Mouse (Mus musculus) hindbrain, embryonic 16.5 days (tissue): ENCODE results near the gene Btd. TPM values are rescaled to one million over a fixed set of nuclear protein-coding genes. Genes with fewer than 3 reads are reported as not detected.

Experiments
- ATAC-seq: fragments of 200-750 bp; cut with Nextera tagmentation; 2 replicates; pipeline ENCODE4 v1.8.0; 2017; ENCODE audit warnings: moderate TSS enrichment, moderate library complexity
- H3K27ac ChIP-seq: fragments of 300-500 bp; sonication (generic); 2 replicates; pipeline ENCODE4 v1.5.1; 2014; ENCODE audit warnings: low read depth, mild to moderate bottlenecking, control low read depth, low read length, moderate library complexity
- H3K27me3 ChIP-seq: fragments of 300-500 bp; sonication (generic); replicated peaks from 2 replicates; pipeline ENCODE4 v1.6.1; 2014; ENCODE audit warnings: low read length; ENCODE audit not compliant: control insufficient read depth, insufficient read depth
- H3K36me3 ChIP-seq: fragments of 300-500 bp; sonication (generic); 2 replicates; pipeline ENCODE4 v1.6.1; 2014; ENCODE audit warnings: mild to moderate bottlenecking, low read length, moderate library complexity, mixed read lengths; ENCODE audit not compliant: control insufficient read depth, insufficient read depth
- H3K4me1 ChIP-seq: fragments of 300-500 bp; sonication (generic); 2 replicates; pipeline ENCODE4 v1.6.1; 2014; ENCODE audit warnings: low read depth, low read length; ENCODE audit not compliant: control insufficient read depth, insufficient read depth
- H3K4me2 ChIP-seq: fragments of 300-500 bp; sonication (generic); 2 replicates; pipeline ENCODE4 v1.6.1; 2014; ENCODE audit warnings: mild to moderate bottlenecking, low read length, control low read depth, moderate library complexity
- H3K4me3 ChIP-seq: fragments of 300-500 bp; sonication (generic); 2 replicates; pipeline ENCODE4 v1.5.1; 2014; ENCODE audit warnings: mild to moderate bottlenecking, low read length, control low read depth, moderate library complexity
- H3K9ac ChIP-seq: fragments of 300-500 bp; sonication (generic); 2 replicates; pipeline ENCODE4 v1.6.1; 2014; ENCODE audit warnings: low read depth, mild to moderate bottlenecking, control low read depth, low read length, moderate library complexity
- H3K9me3 ChIP-seq: fragments of 300-500 bp; sonication (generic); 2 replicates; pipeline ENCODE4 v1.6.1; 2014; ENCODE audit warnings: mild to moderate bottlenecking, low read length, moderate library complexity; ENCODE audit not compliant: control insufficient read depth
- WGBS: fragments of 180-500 bp; shearing (Covaris S2); extraction: QIAGEN DNeasy Blood & Tissue Kit; methylation state at CpG from one replicate; pipeline ENCODE4 v1.1.7; 2014; 5-methylcytosine and 5-hydroxymethylcytosine counted together
- polyA plus RNA-seq: library from polyadenylated mRNA; unstranded; fragments of >200 nt; fragmentation: Nextera tagmentation; extraction: Ambion mirVana; gene quantifications from 2 replicates; pipeline ENCODE4 v1.2.1, GENCODE M21; 2015

Btd gene
- polyA plus RNA-seq, 1 experiment from 2014 or later = 20.7 TPM

DNA sequence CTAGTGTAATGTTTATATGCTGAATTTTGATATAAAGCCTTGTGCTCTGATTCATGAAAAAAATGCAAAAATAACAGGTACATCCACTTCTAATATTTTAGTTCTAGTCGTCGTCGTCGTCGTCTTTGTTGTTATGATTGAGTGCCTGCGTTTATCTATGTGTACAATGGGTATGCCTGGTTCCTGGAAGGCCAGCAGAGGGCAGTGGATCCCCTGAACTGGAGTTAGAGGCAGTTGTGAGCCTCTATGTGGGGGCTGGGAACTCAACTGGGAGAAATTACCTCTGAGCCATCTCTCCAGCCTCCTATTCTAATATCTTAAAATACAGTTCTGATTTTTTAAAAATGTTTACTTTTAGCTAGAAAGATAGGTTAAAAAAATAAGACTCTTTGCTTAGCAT lies 35.3 kb upstream of the Btd start:
- H3K4me3 ChIP-seq = no peak overlapping the region
- ATAC-seq = no peak
- H3K27me3 ChIP-seq = no peaks in the 10 kb centered on the region
- no peaks in the 10 kb centered on the region for H3K9me3 ChIP-seq
- no peak overlapping the region for H3K4me2 ChIP-seq
- H3K36me3 ChIP-seq = no peaks in the 10 kb centered on the region
- WGBS = 60% methylated on average over 6 of the region's 6 CpGs
- no peak overlapping the region for H3K27ac ChIP-seq
- H3K9ac ChIP-seq = no peak overlapping the region
- no peaks in the 10 kb centered on the region for H3K4me1 ChIP-seq

DNA sequence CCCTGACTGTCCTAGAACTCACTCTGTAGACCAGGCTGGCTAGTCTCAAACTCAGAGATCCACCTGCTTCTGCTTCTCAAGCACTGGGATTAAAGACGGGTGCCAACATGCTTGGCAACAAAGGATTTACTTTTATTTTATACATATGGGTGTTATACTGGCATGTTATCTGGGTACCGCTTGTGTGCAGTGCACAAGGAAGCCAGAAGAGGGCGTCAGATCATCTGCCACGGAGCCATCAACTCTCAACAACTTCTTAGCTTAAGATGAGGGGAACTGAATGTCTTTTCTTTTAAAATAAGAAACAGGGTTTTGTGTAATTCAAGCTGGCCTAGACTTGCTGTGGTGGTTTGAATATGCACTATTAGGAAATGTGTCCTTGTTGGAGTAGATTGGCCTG lies 28.8 kb upstream of the Btd start:
- Histone ChIP-seq H3K27me3 (no peaks in the 10 kb centered on the region), H3K4me3 (no peak overlapping the region), H3K36me3 (no peaks in the 10 kb centered on the region), H3K4me1 (no peaks in the 10 kb centered on the region), H3K27ac (no peak overlapping the region), H3K4me2 (no peak overlapping the region), H3K9ac (no peak overlapping the region), H3K9me3 (no peaks in the 10 kb centered on the region)
- WGBS = 69% methylated on average over 4 of the region's 4 CpGs
- ATAC-seq = no peak

DNA sequence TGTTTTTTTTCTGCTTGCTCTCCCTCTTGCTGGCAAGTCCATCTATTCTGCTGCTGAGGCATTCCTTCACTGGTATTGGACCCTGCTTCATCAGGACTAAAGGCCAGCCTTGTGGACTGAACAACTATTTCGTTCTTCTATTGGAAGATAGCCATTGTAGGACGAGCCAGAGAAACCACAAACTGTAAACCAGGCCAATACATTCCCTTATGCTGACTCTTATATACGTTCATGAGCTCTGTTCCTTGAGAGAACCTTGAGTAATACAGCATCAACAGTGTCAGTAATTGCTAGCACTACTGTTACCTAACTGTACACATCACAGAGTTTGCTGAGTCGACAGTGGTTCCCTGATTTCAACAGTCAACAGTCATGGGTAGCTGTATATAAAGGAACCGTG lies 27.2 kb upstream of the Btd start:
- Histone ChIP-seq H3K9me3 (no peaks in the 10 kb centered on the region), H3K4me1 (no peaks in the 10 kb centered on the region), H3K4me2 (no peak overlapping the region), H3K4me3 (no peak overlapping the region), H3K27ac (no peak overlapping the region), H3K36me3 (no peaks in the 10 kb centered on the region), H3K27me3 (no peaks in the 10 kb centered on the region), H3K9ac (no peak overlapping the region)
- no peak for ATAC-seq
- WGBS = 85% methylated on average over 5 of the region's 5 CpGs

DNA sequence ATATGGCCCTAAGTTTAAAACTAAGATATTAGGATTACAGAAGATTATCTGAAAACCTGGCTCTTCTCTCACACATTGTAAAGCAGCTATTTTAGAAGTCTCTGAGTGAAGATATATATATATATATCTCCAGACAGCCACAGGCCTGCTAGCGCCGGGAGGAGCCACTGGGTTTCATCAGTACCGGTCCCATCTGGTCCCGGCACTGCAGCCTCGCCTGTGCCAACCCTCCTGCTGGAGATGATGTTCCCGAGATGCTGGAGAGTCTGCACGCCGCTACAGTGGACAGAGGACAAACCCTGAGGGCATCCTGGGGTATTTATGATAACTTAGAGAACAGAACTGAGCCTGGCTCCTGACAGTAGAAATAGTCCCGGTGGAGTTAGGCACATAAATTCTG lies 23.6 kb upstream of the Btd start:
- Histone ChIP-seq H3K4me2 (no peak overlapping the region), H3K9me3 (no peaks in the 10 kb centered on the region), H3K9ac (no peak overlapping the region), H3K27ac (no peak overlapping the region), H3K36me3 (no peaks in the 10 kb centered on the region), H3K27me3 (no peaks in the 10 kb centered on the region), H3K4me3 (no peak overlapping the region), H3K4me1 (no peaks in the 10 kb centered on the region)
- WGBS = 91% methylated on average over 9 of the region's 9 CpGs
- no peak for ATAC-seq

DNA sequence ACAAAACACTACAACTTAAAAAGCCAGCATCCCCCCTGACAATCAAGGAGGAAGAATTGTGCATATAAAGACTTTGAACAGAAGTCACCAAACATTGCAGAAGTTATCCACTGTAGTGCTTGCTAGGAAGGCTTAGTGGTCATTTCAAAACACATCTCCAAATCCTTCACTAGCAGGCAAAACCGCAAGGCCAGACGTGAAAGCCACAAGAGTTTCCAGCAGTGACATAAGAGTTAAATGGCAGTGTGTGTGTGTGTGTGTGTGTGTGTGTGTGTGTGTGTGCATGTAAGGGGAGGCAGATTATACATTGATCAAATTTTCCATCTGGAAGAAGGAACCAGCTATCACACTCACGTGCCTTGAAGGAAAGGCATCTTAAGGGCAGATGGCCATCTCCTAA lies 22.8 kb upstream of the Btd start:
- H3K9ac ChIP-seq = no peak overlapping the region
- H3K4me1 ChIP-seq = no peaks in the 10 kb centered on the region
- ATAC-seq = no peak
- WGBS = 88% methylated on average over 3 of the region's 3 CpGs
- no peaks in the 10 kb centered on the region for H3K27me3 ChIP-seq
- H3K9me3 ChIP-seq = no peaks in the 10 kb centered on the region
- no peak overlapping the region for H3K4me2 ChIP-seq
- no peaks in the 10 kb centered on the region for H3K36me3 ChIP-seq
- H3K4me3 ChIP-seq = no peak overlapping the region
- H3K27ac ChIP-seq = no peak overlapping the region

DNA sequence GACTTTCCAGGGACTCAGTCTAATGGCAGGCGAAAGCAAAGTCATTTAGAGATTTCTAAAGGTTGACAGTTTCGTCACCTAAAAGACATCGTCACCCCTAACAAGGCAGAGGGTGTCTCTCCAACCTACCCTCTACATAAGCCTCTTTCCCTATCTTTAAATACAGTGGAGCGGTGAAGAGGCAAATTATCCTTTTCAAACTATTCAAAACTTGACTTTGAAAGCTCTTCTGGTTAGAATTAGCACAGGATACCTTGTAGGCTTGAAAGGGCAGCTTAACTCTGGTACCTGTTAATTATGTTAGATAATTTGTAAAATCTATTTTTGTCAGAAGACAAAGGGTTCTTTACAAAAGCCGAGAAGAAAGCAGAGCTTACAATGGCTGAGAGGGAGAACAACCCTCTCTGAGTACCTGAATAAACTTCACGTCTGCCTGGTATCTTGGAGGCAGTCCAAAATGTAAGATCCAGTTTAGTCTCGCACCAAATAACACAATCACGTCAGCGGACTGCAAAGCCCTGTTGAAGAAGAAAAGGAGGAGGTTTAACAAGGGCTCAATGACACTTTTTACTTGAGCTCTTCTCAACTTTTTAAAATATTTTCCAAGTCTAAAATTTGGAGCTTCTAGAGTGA lies 20.1 kb upstream of the Btd start:
- no peaks in the 10 kb centered on the region for H3K27me3 ChIP-seq
- no peak overlapping the region for H3K4me3 ChIP-seq
- no peak overlapping the region for H3K4me2 ChIP-seq
- no peak overlapping the region for H3K27ac ChIP-seq
- 63% methylated on average over 9 of the region's 9 CpGs for WGBS
- no peak overlapping the region for H3K9ac ChIP-seq
- no peaks in the 10 kb centered on the region for H3K4me1 ChIP-seq
- ATAC-seq = no peak
- no peaks in the 10 kb centered on the region for H3K36me3 ChIP-seq
- no peaks in the 10 kb centered on the region for H3K9me3 ChIP-seq

DNA sequence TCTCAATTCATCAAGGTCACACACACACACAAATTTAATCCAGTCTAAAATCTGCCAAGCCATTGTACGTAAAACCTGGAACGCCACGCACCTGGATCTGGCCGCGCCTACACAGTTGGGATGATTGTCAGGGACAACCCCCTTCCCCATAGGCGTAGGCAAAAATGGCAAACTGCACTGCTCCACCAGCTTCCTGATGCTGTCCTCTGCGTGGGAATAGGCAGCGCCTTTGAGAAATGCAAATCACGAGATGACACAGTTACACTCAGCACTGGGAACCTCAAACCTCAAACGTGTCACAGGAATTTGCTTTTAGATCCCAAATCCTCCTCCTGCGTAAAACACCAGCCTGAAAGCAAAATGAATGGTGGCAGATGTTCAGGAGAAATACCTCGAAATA lies 18.1 kb upstream of the Btd start:
- H3K36me3 ChIP-seq = no peaks in the 10 kb centered on the region
- no peaks in the 10 kb centered on the region for H3K9me3 ChIP-seq
- no peaks in the 10 kb centered on the region for H3K27me3 ChIP-seq
- WGBS = 85% methylated on average over 12 of the region's 12 CpGs
- H3K4me3 ChIP-seq = no peak overlapping the region
- H3K4me1 ChIP-seq = no peaks in the 10 kb centered on the region
- no peak overlapping the region for H3K27ac ChIP-seq
- H3K9ac ChIP-seq = no peak overlapping the region
- no peak overlapping the region for H3K4me2 ChIP-seq
- no peak for ATAC-seq

DNA sequence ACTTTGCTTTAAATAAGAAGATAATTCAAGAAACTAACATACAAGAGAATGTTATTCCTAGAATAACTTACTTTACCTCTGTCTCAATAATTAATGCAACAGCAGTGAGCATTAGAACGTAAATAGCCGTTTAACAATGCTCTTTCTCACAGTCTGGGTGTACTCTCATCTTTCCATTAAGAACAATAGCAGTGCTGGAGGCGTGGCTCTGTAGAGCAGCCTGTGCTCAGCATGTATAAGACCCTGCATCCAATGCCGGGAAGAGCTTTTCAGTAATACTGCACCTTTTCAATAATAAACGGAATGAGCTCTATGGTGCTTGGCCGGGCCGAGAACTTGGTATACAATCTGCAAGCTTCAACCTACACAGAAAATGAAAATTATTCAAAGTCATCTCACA lies 10.2 kb upstream of the Btd start:
- WGBS = 34% methylated on average over 7 of the region's 7 CpGs

DNA sequence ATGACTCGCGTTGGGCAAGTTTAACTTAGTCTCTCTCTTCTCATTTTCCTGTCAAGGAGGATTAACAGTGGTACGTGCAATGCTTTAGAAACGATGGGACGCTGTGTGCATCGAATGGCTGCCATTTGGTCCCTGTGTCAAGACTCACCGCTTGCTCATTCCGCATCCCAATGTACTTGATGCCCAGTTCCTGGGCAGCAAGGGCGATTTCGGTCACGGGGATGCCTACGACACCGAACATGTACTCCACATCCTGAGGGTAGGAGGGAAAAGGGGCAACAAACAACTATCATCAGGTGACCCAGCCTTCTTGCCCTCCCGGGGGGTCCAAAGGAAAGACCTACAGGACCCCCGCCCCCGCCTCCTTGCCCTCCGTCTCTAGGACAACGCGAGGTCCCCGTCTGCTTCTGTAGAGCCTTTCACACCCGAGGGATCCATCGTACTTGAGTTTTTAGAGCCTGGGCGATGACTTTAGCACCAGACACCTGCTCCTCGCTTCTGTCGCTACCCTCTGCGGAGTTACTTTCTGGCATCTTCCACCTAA lies 410 bp upstream of the Btd start, which contains the start of gene Gm49387:
Gm49387 (minus strand) TSS at position 533 of the 544 bp plus-strand sequence.
- H3K9me3 ChIP-seq = no peaks in the 10 kb centered on the region
- H3K4me1 ChIP-seq = peaks cover 11% of the 10 kb centered on the region
- no peaks in the 10 kb centered on the region for H3K27me3 ChIP-seq
- H3K4me3 ChIP-seq = peak within 1 kb of the TSS; percentile 60
- peak; percentile 66 for ATAC-seq
- peak within 1 kb of the TSS; percentile 75 for H3K9ac ChIP-seq
- WGBS = 5% methylated on average over 26 of the region's 26 CpGs
- H3K36me3 ChIP-seq = no peaks in the 10 kb centered on the region
- H3K4me2 ChIP-seq = peak within 1 kb of the TSS; percentile 97
- peak within 1 kb of the TSS; percentile 86 for H3K27ac ChIP-seq

More for the DNA sequence above, 10.2 kb upstream of the Btd start:
- Histone ChIP-seq H3K9ac (no peak overlapping the region), H3K4me3 (no peak overlapping the region), H3K4me2 (no peak overlapping the region), H3K27me3 (no peaks in the 10 kb centered on the region), H3K4me1 (no peaks in the 10 kb centered on the region), H3K9me3 (no peaks in the 10 kb centered on the region), H3K27ac (no peak overlapping the region), H3K36me3 (no peaks in the 10 kb centered on the region)
- 0 out of 2 replicates have a peak, but pooled peaks have one; percentile 54 for ATAC-seq
